Mouse (Mus musculus) midbrain, postnatal 0 days (tissue): Measurements from ENCODE around the gene Zbtb38. TPM values are rescaled to one million over a fixed set of nuclear protein-coding genes. Genes with fewer than 3 reads are reported as not detected.
A peak's percentile ranks its signal among the peaks of the same experiment; 100 is the strongest.

Experiments
- ATAC-seq: fragments of 200-750 bp; cut with Nextera tagmentation; 2 replicates; pipeline ENCODE4 v1.8.0; 2017; ENCODE audit warnings: moderate number of reproducible peaks, mild to moderate bottlenecking, moderate TSS enrichment, moderate library complexity; ENCODE audit not compliant: low FRiP score
- DNase-seq: peaks from one replicate; pipeline ENCODE4 v3.0.0-alpha.2; 2015; ENCODE audit warnings: low spot score
- H3K27ac ChIP-seq: fragments of 300-500 bp; sonication (generic); 2 replicates; pipeline ENCODE4 v1.5.1; 2014; ENCODE audit warnings: low read depth, mild to moderate bottlenecking, low read length, mixed read lengths
- H3K27me3 ChIP-seq: fragments of 300-500 bp; sonication (generic); 2 replicates; pipeline ENCODE4 v1.6.1; 2014; ENCODE audit warnings: low read length, control low read depth, mixed read lengths; ENCODE audit not compliant: insufficient read depth
- H3K36me3 ChIP-seq: fragments of 300-500 bp; sonication (generic); 2 replicates; pipeline ENCODE4 v1.6.1; 2014; ENCODE audit warnings: low read length, control low read depth, mixed read lengths; ENCODE audit not compliant: insufficient read depth
- H3K4me1 ChIP-seq: fragments of 300-500 bp; sonication (generic); 2 replicates; pipeline ENCODE4 v1.6.1; 2014; ENCODE audit warnings: mild to moderate bottlenecking, control low read depth, antibody characterized with exemption, low read length, mixed read lengths; ENCODE audit not compliant: insufficient read depth
- H3K4me2 ChIP-seq: fragments of 300-500 bp; sonication (generic); 2 replicates; pipeline ENCODE4 v1.6.1; 2014; ENCODE audit warnings: low read depth, mild to moderate bottlenecking, low read length, mixed read lengths; ENCODE audit not compliant: poor library complexity, severe bottlenecking
- H3K4me3 ChIP-seq: fragments of 300-500 bp; sonication (generic); 2 replicates; pipeline ENCODE4 v1.5.1; 2014; ENCODE audit warnings: low read depth, mild to moderate bottlenecking, low read length, moderate library complexity
- H3K9ac ChIP-seq: fragments of 300-500 bp; sonication (generic); replicated peaks from 2 replicates; pipeline ENCODE4 v1.6.1; 2014; ENCODE audit warnings: mild to moderate bottlenecking, low read length, moderate library complexity, mixed read lengths; ENCODE audit not compliant: poor library complexity, severe bottlenecking
- H3K9me3 ChIP-seq: fragments of 300-500 bp; sonication (generic); 2 replicates; pipeline ENCODE4 v1.6.1; 2016; ENCODE audit warnings: low read length, control low read depth
- CTCF ChIP-seq: IDR thresholded peaks from 2 replicates; pipeline ENCODE4 v1.5.1; 2016; ENCODE audit warnings: antibody characterized with exemption, mild to moderate bottlenecking
- WGBS: fragments of 180-500 bp; shearing (Covaris S2); extraction: QIAGEN DNeasy Blood & Tissue Kit; methylation state at CpG from one replicate; pipeline ENCODE4 v1.1.7; 2014; 5-methylcytosine and 5-hydroxymethylcytosine counted together
- polyA plus RNA-seq: library from polyadenylated mRNA; unstranded; fragments of >200 nt; fragmentation: Nextera tagmentation; extraction: Ambion mirVana; gene quantifications from 2 replicates; pipeline ENCODE4 v1.2.1, GENCODE M21; 2015
- total RNA-seq: library from RNA; depleted of rRNA; stranded (reverse); fragments of >200 nt; gene quantifications from 2 replicates; pipeline ENCODE4 v1.2.3, GENCODE M21; 2014

The Zbtb38 gene
- total and polyA plus RNA-seq, 2 experiments from 2014 or later, result 49.9 to 50.7 TPM

DNA sequence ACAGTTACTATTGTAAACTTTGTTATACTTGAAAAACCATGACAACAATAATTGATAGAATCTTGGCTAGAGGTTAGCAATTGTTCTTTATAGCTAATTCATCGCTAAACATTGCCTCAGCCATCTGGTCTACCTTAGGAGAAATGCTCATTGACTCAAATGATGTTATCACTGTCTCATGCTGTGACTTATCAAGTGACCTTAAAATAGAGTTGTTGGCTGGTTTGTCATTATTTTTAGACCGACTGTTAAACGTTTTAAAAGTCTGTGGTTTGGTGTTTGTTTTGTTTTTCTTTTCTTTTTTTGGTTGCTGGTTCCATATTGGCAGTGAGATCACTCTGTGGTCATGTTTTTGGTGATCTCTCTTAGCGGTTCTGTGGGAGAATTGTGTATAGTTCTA is 99.1 kb downstream of the Zbtb38 start:
- H3K27me3 ChIP-seq, result no peaks in the 10 kb centered on the region
- no peaks in the 10 kb centered on the region for H3K36me3 ChIP-seq
- no peaks in the 10 kb centered on the region for H3K4me1 ChIP-seq
- H3K4me2 ChIP-seq, result no peak overlapping the region
- H3K9me3 ChIP-seq, result no peaks in the 10 kb centered on the region
- no peak for TF ChIP-seq CTCF
- ATAC-seq, result no peak
- 77% methylated on average over 4 of the region's 4 CpGs for WGBS
- no peak for DNase-seq
- H3K4me3 ChIP-seq, result no peak overlapping the region
- H3K27ac ChIP-seq, result no peak overlapping the region
- H3K9ac ChIP-seq, result no peak overlapping the region

DNA sequence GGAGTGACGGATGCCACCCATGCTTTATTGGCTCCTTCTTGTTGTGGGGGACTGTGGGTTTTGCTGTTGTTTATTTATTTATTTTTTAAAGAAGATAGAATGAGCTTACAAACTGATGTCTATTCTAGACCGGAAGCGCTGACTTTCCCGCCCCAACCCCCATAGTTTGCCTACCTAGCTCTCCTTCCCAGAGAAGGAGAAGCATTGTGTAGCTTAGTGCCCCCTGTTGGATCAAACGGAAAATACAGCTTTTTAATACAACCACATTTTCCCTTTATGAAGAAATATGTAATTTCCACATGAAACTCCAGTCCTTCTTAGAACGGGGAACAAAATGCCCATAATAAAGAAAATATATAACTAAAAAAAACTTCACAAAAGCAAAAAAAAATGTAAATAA is 99.9 kb downstream of the Zbtb38 start:
- no peak for ATAC-seq

DNA sequence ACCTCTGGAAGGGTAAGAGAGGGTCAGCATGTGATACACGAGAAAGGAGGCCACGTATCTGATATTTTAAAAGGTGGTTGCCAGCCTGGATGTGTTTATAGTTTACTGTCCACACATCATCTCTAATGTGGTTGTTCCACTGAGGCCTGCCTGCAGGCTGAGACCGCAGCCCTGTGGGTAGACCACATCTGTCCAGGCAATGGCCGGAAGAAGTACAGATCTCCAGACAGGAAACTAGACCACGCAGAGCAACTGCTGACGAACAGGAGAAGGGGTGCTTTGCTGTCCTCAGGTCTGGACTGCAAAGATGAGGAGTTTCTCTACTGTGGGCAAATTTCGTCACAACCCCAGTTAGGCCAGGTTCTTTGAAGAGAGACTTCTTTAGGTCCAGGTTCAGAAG is 101.8 kb downstream of the Zbtb38 start:
- no peaks in the 10 kb centered on the region for H3K36me3 ChIP-seq
- H3K9me3 ChIP-seq, result no peaks in the 10 kb centered on the region
- DNase-seq (no peak), ATAC-seq (no peak)
- TF ChIP-seq CTCF, result no peak
- H3K4me2 ChIP-seq, result no peak overlapping the region
- H3K9ac ChIP-seq, result no peak overlapping the region
- WGBS, result 90% methylated on average over 7 of the region's 7 CpGs
- no peak overlapping the region for H3K27ac ChIP-seq
- no peaks in the 10 kb centered on the region for H3K4me1 ChIP-seq
- H3K27me3 ChIP-seq, result no peaks in the 10 kb centered on the region
- no peak overlapping the region for H3K4me3 ChIP-seq

More for the DNA sequence above, 99.9 kb downstream of the Zbtb38 start:
- Histone ChIP-seq H3K4me2 (no peak overlapping the region), H3K27me3 (no peaks in the 10 kb centered on the region), H3K36me3 (no peaks in the 10 kb centered on the region), H3K4me3 (no peak overlapping the region), H3K4me1 (no peaks in the 10 kb centered on the region), H3K9ac (no peak overlapping the region), H3K27ac (no peak overlapping the region), H3K9me3 (no peaks in the 10 kb centered on the region)
- peak; percentile 47 for TF ChIP-seq CTCF
- 64% methylated on average over 6 of the region's 6 CpGs for WGBS
- DNase-seq, result peak; percentile 18

DNA sequence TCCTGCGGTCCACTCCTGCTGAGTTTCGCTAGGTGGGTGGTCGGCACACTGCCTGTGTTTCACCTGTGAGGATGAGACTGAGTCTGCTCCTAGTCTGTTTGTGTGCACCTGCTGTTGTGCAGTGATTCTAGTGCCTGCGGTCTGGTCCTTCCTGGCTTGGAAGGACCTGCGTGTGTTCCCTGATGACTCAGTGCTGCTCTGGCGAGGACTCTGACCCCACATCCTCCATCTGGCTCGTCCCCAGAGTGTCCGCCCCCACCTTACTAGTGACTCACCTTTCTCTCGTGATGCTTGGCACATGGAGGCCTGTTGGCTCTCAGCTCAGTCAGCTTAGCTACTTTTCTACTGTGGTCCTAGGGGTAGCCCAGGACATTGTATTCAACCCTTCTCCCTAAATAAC is 102.7 kb downstream of the Zbtb38 start:
- Histone ChIP-seq H3K4me1 (no peaks in the 10 kb centered on the region), H3K27me3 (no peaks in the 10 kb centered on the region), H3K36me3 (no peaks in the 10 kb centered on the region), H3K27ac (no peak overlapping the region), H3K9me3 (no peaks in the 10 kb centered on the region), H3K9ac (no peak overlapping the region), H3K4me3 (no peak overlapping the region), H3K4me2 (no peak overlapping the region)
- WGBS, result 71% methylated on average over 9 of the region's 9 CpGs
- TF ChIP-seq CTCF, result no peak
- ATAC-seq (no peak), DNase-seq (no peak)

DNA sequence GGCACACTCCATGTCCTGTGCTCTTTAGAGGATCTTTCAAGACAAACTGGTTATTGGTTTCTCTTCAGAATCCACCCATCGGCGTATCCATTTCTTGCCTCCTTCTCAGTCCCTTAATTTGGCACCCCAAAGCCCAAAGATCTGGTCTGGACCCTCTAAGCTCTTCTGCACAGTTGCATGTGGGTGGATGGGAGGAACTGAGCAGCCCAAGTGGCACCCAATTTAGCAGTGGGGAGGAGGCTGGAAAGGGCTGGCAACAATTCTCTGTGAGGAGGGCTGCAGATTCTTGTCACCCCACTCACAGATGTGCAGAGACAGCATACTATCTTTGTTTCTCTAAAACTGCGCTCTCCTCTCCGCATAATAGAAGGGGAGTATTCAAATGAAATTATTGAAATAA is 103.3 kb downstream of the Zbtb38 start:
- H3K9ac ChIP-seq, result no peak overlapping the region
- no peaks in the 10 kb centered on the region for H3K36me3 ChIP-seq
- no peaks in the 10 kb centered on the region for H3K9me3 ChIP-seq
- H3K27ac ChIP-seq, result no peak overlapping the region
- H3K4me2 ChIP-seq, result no peak overlapping the region
- H3K4me1 ChIP-seq, result no peaks in the 10 kb centered on the region
- no peak overlapping the region for H3K4me3 ChIP-seq
- no peak for TF ChIP-seq CTCF
- H3K27me3 ChIP-seq, result no peaks in the 10 kb centered on the region
- no peak for ATAC-seq
- 95% methylated on average over 4 of the region's 4 CpGs for WGBS
- no peak for DNase-seq

DNA sequence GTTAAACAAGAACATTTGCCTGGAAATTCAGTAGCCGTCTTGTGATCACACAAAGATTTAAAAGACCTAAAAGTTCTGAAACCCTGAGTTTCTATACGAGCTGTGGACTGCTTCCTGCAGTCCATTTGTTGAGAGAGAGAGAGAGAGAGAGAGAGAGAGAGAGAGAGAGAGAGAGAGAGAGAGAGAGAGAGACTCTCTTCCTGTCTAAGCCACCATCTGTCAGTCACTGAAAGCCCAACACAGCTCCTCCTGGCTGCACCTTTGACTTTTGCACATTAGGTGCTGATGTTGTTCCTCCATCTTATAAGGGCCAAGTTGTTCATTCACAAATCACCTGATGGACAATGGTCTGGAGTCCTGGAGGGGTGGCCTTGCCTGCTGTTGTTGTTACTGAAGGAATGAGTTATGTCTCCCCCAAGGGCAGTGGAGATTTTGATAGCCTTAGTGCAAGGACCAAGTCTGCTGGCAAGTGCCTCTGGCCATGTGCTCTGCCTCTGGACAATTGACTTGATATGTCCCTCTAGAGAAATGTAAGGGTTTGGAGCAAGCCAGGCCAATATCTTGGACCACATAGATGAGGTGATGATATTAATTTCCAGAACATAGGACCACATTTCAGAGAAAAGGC is 105.8 kb downstream of the Zbtb38 start:
- WGBS, result 77% methylated on average over 2 of the region's 2 CpGs
- DNase-seq (no peak), ATAC-seq (no peak)
- no peaks in the 10 kb centered on the region for H3K36me3 ChIP-seq
- no peak overlapping the region for H3K9ac ChIP-seq
- H3K9me3 ChIP-seq, result no peaks in the 10 kb centered on the region
- H3K4me3 ChIP-seq, result no peak overlapping the region
- no peak overlapping the region for H3K27ac ChIP-seq
- no peaks in the 10 kb centered on the region for H3K27me3 ChIP-seq
- no peak for TF ChIP-seq CTCF
- H3K4me1 ChIP-seq, result no peaks in the 10 kb centered on the region
- no peak overlapping the region for H3K4me2 ChIP-seq
